Mouse (Mus musculus) kidney, adult 2 months (tissue): ENCODE measurements at regions not wholly inside any gene's neighbourhood (a gene's known extent, or its start where the extent isn't known, plus 50 kb on each side); places are given as distances from the start of the nearest gene placed in this dataset.

Experiments used
- CTCF ChIP-seq: fragments of 200-500 bp; conservative IDR thresholded peaks from 2 replicates; pipeline ENCODE4 v1.5.1; 2011; ENCODE audit warnings: low read depth, mild to moderate bottlenecking, control low read depth, low read length, moderate library complexity, mixed read lengths; ENCODE audit not compliant: insufficient read depth, insufficient read length
- POLR2A ChIP-seq: fragments of 200-500 bp; IDR thresholded peaks from one replicate; pipeline ENCODE4 v1.6.1; 2011; ENCODE audit warnings: low read depth, low read length, control low read depth

DNA sequence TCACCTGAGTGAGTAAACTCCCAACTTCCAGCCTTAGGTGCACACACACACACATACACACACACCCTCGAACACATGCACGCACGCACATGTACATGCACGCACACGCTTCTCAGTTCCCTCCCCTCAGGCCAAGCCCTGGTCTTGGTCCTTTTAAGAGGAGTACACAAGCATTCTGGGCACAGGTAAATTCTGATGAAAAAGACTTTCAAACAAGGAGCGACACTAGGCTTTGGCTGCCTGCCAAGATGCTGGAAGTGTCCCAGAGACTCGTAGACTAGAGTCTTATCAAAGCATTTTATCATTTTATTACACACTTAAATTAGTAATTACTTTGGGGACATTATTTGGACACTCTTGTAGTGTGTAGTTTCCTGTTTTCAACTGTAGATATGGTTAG, 278.6 kb upstream of the Atp11b start:
- TF ChIP-seq CTCF (no peak), POLR2A (no peak)
